Mouse (Mus musculus): ENCODE data around the gene Ncoa1.

- no peak for TF ChIP-seq POLR2A (IDR thresholded peaks at IDR 0.05; ENCODE audit: insufficient read depth, low read depth, low read length)
- TF ChIP-seq CTCF (IDR thresholded peaks at IDR 0.05; ENCODE audit: insufficient read depth, low read depth, low read length) = no peak
Measured at GRCm38 (mm10) chr12:4359475-4359874, 117.5 kb downstream of the Ncoa1 start.

All from olfactory bulb, adult 2 months (tissue).